Mouse (Mus musculus) forebrain, embryonic 10.5 days (tissue): ENCODE data around the gene Qpct. TPM values are rescaled to one million over a fixed set of nuclear protein-coding genes. Genes with fewer than 3 reads are reported as not detected.
A peak's percentile ranks its signal among the peaks of the same experiment; 100 is the strongest.

Experiments used
- DNase-seq: peaks from one replicate; pipeline ENCODE4 v3.0.0-alpha.2; 2017; ENCODE audit warnings: low spot score; ENCODE audit errors: extremely low spot score
- H3K27ac ChIP-seq: fragments of 300-500 bp; sonication (generic); 2 replicates; pipeline ENCODE4 v1.5.1; 2016; ENCODE audit warnings: mild to moderate bottlenecking
- H3K27me3 ChIP-seq: fragments of 300-500 bp; sonication (generic); 2 replicates; pipeline ENCODE4 v1.6.1; 2016; ENCODE audit warnings: mild to moderate bottlenecking; ENCODE audit not compliant: poor library complexity, severe bottlenecking
- H3K36me3 ChIP-seq: fragments of 300-500 bp; sonication (generic); replicated peaks from 2 replicates; pipeline ENCODE4 v1.6.1; 2016; ENCODE audit warnings: mild to moderate bottlenecking, moderate library complexity
- H3K4me1 ChIP-seq: fragments of 300-500 bp; sonication (generic); 2 replicates; pipeline ENCODE4 v1.6.1; 2016
- H3K4me3 ChIP-seq: fragments of 300-500 bp; sonication (generic); 2 replicates; pipeline ENCODE4 v1.5.1; 2016; ENCODE audit warnings: mild to moderate bottlenecking, moderate library complexity
- H3K9me3 ChIP-seq: fragments of 300-500 bp; sonication (generic); 2 replicates; pipeline ENCODE4 v1.6.1; 2016; ENCODE audit warnings: mild to moderate bottlenecking, moderate library complexity
- WGBS: fragments of 180-500 bp; shearing (Covaris S2); methylation state at CpG from one replicate; pipeline ENCODE4 v1.1.7; 2016; 5-methylcytosine and 5-hydroxymethylcytosine counted together
- polyA plus RNA-seq: library from polyadenylated mRNA; unstranded; fragments of >200 nt; fragmentation: Nextera tagmentation; extraction: Ambion mirVana; gene quantifications from 2 replicates; pipeline ENCODE4 v1.2.1, GENCODE M21; 2016

The Qpct gene
- polyA plus RNA-seq = 3.7 and 4.1 TPM in 2 replicates

DNA sequence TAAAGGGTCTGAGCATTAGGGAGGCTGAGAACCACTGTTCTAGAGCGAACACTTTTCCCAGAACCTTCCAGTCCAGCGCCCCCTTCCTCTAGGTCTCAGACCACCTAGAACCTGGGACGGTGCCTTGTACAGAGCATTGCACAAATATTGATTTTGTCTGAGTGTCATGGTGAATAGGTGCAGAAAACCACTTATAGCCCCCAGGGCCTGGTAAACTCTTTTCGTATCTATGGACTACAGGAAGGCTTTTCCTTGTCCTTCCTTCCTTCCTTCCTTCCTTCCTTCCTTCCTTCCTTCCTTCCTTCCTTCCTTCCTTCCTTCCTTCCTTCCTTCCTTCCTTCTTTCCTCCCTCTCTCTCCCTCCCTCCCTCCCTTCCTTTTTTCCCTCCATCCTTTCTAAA, at the start of gene Qpct:
Gene Qpct (plus strand): TSS at position 301 of the 400 bp plus-strand sequence.
- no peak for DNase-seq
- Histone ChIP-seq H3K27ac (peak within 1 kb of the TSS; percentile 48), H3K36me3 (no peaks in the 10 kb centered on the region), H3K27me3 (peaks cover 32% of the 10 kb centered on the region), H3K4me3 (peak within 1 kb of the TSS; percentile 58), H3K9me3 (no peaks in the 10 kb centered on the region), H3K4me1 (peaks cover 12% of the 10 kb centered on the region)
- 80% methylated on average over 4 of the region's 4 CpGs for WGBS

DNA sequence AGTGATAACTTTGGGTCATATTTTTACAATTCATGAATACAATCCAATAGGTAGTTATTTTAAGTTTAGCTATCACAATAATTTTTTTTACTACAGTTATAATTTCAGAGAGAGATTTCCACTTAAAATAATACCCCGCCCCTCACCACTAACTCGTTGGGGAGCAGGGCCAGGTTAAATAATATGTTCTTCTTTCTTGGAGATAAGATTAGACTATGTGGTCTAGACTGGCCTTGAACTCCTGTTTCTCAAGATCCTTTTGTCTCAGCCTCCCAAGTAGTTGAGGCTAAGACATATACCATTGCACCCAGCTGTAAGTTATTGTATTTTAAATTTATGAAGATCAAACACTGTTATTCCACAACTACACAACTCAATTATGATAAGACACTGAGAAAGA, 38.1 kb upstream of the Qpct start:
- H3K4me3 ChIP-seq = no peak overlapping the region
- peaks cover 17% of the 10 kb centered on the region for H3K4me1 ChIP-seq
- WGBS = 93% methylated on average over 2 of the region's 2 CpGs
- H3K36me3 ChIP-seq = peaks cover 48% of the 10 kb centered on the region
- H3K9me3 ChIP-seq = no peaks in the 10 kb centered on the region; the same call in 1 of the 2 replicates
- no peaks in the 10 kb centered on the region for H3K27me3 ChIP-seq
- DNase-seq = no peak
- H3K27ac ChIP-seq = no peak overlapping the region

DNA sequence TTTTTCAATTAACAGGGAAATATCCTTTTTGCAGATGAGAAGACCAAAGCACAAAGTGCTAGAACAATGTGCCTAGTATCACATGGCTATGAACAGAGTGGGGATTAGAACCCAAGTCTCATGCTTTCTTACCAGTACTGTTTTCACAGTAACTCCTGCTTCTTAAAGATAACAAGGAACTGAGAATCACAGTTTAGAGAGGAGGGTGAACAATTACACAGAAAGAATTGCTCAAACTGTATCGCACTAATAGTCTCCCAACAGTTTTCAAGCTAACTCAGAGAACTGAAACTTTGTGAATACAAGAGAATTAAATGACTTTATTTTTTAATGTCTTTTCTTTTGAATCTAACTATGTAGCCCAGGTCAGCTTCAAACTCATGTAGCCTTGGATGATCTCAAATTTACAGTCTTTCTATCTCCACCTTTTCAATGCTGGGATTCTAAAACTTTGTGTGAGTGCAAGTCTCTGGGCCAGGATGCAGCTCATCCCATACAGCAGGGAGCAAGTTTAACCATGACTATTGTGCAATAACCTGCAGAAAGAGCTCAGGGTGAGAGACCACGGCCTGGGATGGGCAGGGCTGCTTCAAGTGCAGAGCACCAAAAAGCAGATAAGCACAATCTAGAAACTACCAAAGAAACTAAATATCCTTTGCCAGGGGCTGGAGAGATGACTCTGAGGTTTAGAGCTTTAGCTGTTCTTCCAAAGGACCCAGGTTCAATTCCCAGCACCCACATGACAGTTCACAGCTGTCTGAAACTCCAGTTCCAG, 36.6 kb upstream of the Qpct start:
- no peak overlapping the region for H3K4me3 ChIP-seq
- DNase-seq = no peak
- peaks cover 33% of the 10 kb centered on the region for H3K36me3 ChIP-seq
- no peak overlapping the region for H3K27ac ChIP-seq
- peaks cover 28% of the 10 kb centered on the region for H3K4me1 ChIP-seq
- no peaks in the 10 kb centered on the region for H3K27me3 ChIP-seq
- WGBS = 93% methylated on average over 2 of the region's 2 CpGs
- no peaks in the 10 kb centered on the region for H3K9me3 ChIP-seq

DNA sequence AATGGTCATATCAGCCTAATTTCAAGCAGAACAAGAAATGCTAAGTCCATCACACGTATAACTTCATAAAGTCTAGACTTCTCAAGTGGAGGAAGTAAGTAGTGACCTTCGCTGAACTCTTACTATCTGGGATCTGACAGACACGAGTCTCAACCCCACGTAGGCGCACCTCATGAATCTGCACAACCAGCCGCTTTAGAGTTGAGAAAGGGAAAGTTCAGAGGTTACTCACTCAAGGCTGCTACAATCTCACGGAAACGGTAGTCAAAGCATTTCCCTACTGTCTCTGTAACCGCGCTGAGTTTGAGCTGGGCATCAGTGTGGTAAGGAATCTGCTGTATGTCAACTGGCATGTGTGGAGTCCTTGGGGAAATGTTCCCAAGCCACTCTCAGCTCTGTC, 35.9 kb upstream of the Qpct start:
- Histone ChIP-seq H3K36me3 (peaks cover 26% of the 10 kb centered on the region), H3K27ac (no peak overlapping the region), H3K9me3 (no peaks in the 10 kb centered on the region), H3K4me3 (no peak overlapping the region), H3K27me3 (no peaks in the 10 kb centered on the region), H3K4me1 (peaks cover 30% of the 10 kb centered on the region)
- DNase-seq = no peak
- WGBS = 90% methylated on average over 10 of the region's 10 CpGs

DNA sequence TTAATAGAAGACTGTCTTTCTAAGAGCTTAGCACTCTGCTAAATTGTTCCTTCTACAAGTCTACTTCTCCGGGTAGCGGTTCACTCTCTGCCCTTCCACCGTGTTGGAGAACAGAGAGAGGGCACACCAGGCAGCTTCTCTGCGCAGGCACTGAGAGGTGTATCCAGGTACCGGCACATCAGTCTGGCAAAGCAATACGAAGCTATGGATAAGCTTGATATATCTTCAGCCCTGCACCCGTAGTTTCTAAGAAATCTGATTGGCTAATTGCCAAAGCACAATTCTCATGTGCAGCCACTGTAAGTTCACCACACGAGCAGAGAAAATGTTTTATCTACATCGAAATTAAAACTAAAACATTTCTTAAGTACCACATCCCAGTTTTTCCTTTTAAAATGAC, 33.3 kb upstream of the Qpct start:
- peak overlapping the region; percentile 87 for H3K4me3 ChIP-seq
- no peak overlapping the region for H3K27ac ChIP-seq
- DNase-seq = no peak
- WGBS = 83% methylated on average over 9 of the region's 9 CpGs
- H3K4me1 ChIP-seq = peaks cover 33% of the 10 kb centered on the region
- H3K9me3 ChIP-seq = no peaks in the 10 kb centered on the region
- peaks cover 19% of the 10 kb centered on the region for H3K27me3 ChIP-seq
- no peaks in the 10 kb centered on the region; the same call in none of the 2 replicates for H3K36me3 ChIP-seq

DNA sequence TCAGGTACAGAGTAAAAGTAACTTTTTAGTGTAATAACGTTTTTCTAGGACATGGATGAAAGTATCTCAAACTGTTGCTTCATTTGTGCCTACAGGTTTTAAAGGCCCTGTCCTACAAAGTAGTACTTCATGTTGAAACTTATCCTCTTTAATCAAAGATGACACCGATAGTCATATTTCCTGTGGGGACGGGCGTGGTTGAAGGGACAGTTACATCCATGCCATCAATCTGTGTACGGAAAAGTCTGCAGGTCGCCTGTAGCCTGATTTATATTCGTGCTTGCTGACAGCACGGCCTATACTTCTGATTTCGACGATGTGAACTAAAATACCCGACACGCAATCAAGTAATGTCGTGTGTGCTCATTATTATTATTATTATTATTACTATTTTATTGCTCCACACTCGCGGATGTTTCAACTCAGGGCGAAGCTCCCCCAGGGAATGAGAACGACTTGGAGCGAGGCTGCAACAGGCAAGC, 31.9 kb upstream of the Qpct start:
- WGBS = 2% methylated on average over 18 of the region's 18 CpGs
- DNase-seq = no peak

DNA sequence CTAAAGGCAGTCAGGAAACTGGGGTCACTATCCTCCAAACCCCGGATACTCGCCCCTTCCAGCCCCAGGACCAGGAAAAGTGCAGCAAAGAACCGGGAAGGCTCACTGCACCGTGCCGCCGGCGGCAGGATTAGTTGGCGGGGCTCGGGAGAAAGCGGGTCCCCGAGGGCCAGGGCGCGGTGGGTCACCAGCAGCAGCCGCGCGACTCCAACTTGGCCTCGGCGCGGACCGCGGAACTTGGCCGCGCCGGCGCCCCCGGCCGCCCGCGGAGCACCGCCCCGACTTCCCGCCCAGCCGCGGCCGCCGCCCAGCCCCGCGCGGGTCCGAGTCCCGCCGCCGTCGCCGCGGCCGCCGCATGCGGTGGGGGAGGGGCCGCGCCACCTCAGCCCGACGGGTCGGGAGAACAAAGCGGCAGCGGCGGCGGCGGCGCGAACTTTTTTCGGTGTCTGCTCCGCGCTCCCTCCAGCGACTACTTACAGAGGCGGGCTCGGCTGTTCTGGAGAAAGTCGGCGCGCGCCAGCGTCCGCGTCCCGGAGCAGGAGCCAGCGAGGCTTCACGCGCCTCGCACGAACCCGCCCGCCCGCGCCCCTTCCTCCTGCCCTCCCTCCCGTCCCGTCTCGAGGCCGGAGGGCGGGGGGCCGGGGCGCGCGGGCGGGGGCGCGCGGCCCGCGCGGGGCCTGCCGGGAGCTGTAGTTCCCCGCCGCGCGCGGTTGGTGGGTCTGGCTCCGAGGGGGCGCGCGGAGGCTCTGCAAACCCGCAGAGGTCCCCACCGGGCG, 31.3 kb upstream of the Qpct start, which contains the start of gene Prkd3:
Gene Prkd3 (minus strand): TSS at position 609 of the 776 bp plus-strand sequence.
- under 1% methylated on average over 84 of the region's 113 CpGs for WGBS
- Histone ChIP-seq H3K27ac (peak within 1 kb of the TSS; percentile 97), H3K4me3 (peak within 1 kb of the TSS; percentile 87)

More for the DNA sequence above, 31.9 kb upstream of the Qpct start:
- H3K27ac ChIP-seq = peak overlapping the region; percentile 97
- peaks cover 19% of the 10 kb centered on the region for H3K27me3 ChIP-seq
- H3K36me3 ChIP-seq = no peaks in the 10 kb centered on the region; the same call in 1 of the 2 replicates
- peak overlapping the region; percentile 87 for H3K4me3 ChIP-seq
- H3K9me3 ChIP-seq = no peaks in the 10 kb centered on the region
- peaks cover 33% of the 10 kb centered on the region for H3K4me1 ChIP-seq

DNA sequence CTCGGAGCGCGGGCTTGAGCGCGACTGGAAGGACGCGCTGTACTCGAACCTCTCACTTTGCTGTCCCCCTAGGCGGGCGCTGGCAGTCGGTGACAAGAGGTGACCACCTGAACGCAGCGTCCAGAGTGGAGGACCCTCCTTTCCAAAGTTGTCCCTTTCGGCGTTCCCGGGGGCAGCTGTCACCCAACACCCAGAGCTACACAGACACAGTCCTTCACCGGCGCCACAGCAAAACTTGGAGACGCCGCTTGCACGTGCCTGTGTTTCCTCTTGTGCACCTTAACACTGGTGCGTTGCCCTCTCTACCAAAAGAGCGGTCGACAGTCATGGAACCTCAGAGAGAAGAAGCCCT, 30.7 kb upstream of the Qpct start:
- peak overlapping the region; percentile 87 for H3K4me3 ChIP-seq
- H3K4me1 ChIP-seq = peaks cover 33% of the 10 kb centered on the region
- no peak for DNase-seq
- no peaks in the 10 kb centered on the region; the same call in 1 of the 2 replicates for H3K36me3 ChIP-seq
- H3K9me3 ChIP-seq = no peaks in the 10 kb centered on the region
- under 1% methylated on average over 24 of the region's 24 CpGs for WGBS
- H3K27ac ChIP-seq = peak overlapping the region; percentile 97
- peaks cover 19% of the 10 kb centered on the region for H3K27me3 ChIP-seq

More for the DNA sequence above, 31.3 kb upstream of the Qpct start, which contains the start of gene Prkd3:
- H3K36me3 ChIP-seq = no peaks in the 10 kb centered on the region; the same call in 1 of the 2 replicates
- peaks cover 33% of the 10 kb centered on the region for H3K4me1 ChIP-seq
- H3K27me3 ChIP-seq = peaks cover 19% of the 10 kb centered on the region
- peak; percentile 77 for DNase-seq
- H3K9me3 ChIP-seq = no peaks in the 10 kb centered on the region

DNA sequence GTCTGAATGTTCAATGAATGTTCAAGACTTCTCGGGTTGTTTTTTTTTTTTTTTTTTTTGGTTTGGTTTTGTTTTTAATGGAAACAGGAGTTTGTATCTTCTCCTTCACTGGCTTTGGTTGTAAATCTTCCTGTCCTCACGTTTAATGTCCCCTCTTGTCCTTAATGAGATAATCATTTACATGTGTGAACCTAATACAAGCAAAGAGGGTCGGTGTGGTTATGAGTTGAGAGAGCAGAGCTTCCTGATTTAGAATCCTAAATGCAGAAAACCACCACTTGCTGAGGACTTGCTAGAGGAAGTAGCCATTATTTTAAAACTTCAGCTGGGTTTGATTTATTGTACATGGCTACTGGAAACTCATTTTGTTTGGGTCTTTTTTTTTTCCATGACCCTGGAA, 29.0 kb upstream of the Qpct start:
- Histone ChIP-seq H3K4me3 (no peak overlapping the region), H3K9me3 (no peaks in the 10 kb centered on the region), H3K36me3 (no peaks in the 10 kb centered on the region), H3K4me1 (peaks cover 24% of the 10 kb centered on the region), H3K27ac (no peak overlapping the region), H3K27me3 (peaks cover 19% of the 10 kb centered on the region)
- no peak for DNase-seq
- 50% methylated on average over 3 of the region's 3 CpGs for WGBS

DNA sequence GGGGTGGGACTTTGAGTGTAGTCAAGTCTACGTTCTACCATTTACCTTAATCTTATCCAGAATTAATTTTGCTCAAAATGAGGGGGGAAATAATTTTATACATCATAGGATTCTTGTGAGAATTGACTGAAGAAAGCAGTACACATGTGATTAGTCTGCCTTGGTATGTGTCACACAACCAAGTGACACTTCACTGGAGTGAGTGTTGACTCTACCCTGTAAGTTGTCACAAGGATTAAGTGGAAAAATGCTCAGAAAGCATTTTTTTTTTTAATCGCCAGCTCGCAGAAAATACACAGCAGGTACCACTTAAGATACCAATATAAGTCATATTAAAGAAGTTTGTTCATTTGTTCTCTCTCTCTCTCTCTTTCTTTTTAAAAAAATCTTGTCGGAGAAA, 27.2 kb upstream of the Qpct start:
- Histone ChIP-seq H3K36me3 (no peaks in the 10 kb centered on the region), H3K9me3 (no peaks in the 10 kb centered on the region), H3K27me3 (peaks cover 19% of the 10 kb centered on the region), H3K27ac (no peak overlapping the region), H3K4me3 (no peak overlapping the region), H3K4me1 (peaks cover 6% of the 10 kb centered on the region)
- WGBS = 81% methylated on average over 4 of the region's 4 CpGs
- DNase-seq = no peak

DNA sequence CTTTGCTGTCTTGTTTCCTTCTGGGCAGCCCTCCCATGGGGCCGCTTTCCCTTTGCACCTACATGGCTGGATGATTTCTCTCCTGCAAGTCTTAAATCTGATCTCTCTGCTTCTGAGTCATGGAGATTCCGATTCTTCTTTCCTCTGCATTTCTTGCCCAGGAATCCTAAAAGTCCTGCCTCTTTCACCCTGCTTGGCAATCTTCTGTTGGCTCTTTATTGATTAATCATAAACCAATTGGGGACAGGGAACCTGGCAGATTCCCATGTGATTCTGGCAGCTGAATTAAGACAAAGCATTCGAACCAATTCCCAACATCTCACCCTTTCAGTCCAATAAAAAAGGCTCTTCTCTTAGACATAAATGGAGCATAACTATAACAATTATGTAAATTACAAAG, 22.5 kb upstream of the Qpct start:
- no peaks in the 10 kb centered on the region for H3K36me3 ChIP-seq
- no peak overlapping the region for H3K4me3 ChIP-seq
- H3K27me3 ChIP-seq = no peaks in the 10 kb centered on the region
- no peaks in the 10 kb centered on the region for H3K4me1 ChIP-seq
- H3K27ac ChIP-seq = no peak overlapping the region
- DNase-seq = no peak
- WGBS = 91% methylated on average over 3 of the region's 3 CpGs
- H3K9me3 ChIP-seq = no peaks in the 10 kb centered on the region

DNA sequence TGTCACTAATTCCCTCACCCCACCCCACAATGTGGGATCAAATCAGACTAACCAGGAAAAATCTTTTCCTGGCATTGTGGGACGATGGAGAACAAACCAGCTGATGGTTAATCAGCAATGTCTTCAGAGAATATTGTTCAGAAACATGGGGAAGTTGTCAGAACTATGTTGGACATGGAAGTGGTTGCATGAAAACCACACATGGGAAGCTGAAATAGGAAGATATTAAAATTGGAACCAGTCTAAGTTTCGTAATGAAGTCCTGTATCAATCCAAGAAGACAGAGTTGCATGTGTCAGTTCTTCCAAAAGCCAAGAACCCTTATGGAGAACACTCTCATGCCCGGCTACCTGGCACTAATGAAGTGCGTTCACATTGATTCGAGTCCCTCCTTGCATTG, 20.1 kb upstream of the Qpct start:
- Histone ChIP-seq H3K36me3 (no peaks in the 10 kb centered on the region), H3K27me3 (no peaks in the 10 kb centered on the region)
- WGBS = 88% methylated on average over 5 of the region's 5 CpGs

DNA sequence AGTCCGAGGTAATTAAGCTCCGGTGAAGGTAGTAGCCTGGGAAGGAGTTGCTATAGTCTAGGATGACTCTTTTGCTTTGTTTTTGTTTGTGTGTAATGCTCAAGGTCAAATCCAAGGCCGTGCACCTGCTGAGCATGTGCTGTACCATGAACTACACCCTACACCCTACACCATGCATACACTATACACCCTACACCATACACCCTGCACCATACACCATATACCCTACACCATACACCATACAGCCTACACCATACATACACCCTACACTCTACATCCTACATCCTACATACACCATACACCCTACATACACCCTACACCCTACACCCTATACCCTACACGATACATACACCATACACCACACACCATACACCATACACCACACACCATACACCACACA, 18.9 kb upstream of the Qpct start:
- no peak for DNase-seq
- H3K4me3 ChIP-seq = no peak overlapping the region
- H3K27me3 ChIP-seq = no peaks in the 10 kb centered on the region
- H3K4me1 ChIP-seq = no peaks in the 10 kb centered on the region
- H3K36me3 ChIP-seq = no peaks in the 10 kb centered on the region
- no peak overlapping the region for H3K27ac ChIP-seq
- no peaks in the 10 kb centered on the region for H3K9me3 ChIP-seq
- WGBS = 83% methylated on average over 4 of the region's 4 CpGs

More for the DNA sequence above, 20.1 kb upstream of the Qpct start:
- Histone ChIP-seq H3K4me1 (no peaks in the 10 kb centered on the region), H3K27ac (no peak overlapping the region), H3K4me3 (no peak overlapping the region), H3K9me3 (no peaks in the 10 kb centered on the region)
- DNase-seq = no peak
